Mouse (Mus musculus): ENCODE measurements around the gene Zdhhc3.

- TF ChIP-seq POLR2A (IDR thresholded peaks at IDR 0.05; ENCODE audit: low read depth, low read length) (no peak), CTCF (IDR thresholded peaks at IDR 0.05; ENCODE audit: extremely low read depth, insufficient read length, insufficient replicate concordance, low read depth, low read length) (no peak)
Observed at GRCm38 (mm10) chr9:123107186-123107585, 5.8 kb downstream of the Zdhhc3 start.
